Mouse (Mus musculus) lung, adult 18-20 months (tissue): ENCODE measurements around the gene 4930503E14Rik.
"Not testable (repeated sequence)": the region's sequence is repeated elsewhere in the genome, so short reads cannot be mapped to it uniquely, and the experiment has no call there.

ENCODE experiments used
- DNase-seq, 2 experiments: peaks; one replicate each; pipeline ENCODE4 v3.0.0; 2022; ENCODE audit warnings: mixed read lengths in 2 of 2

Gene 4930503E14Rik

GRCm38 (mm10) chr14:44213154-44213553 lies at the start of gene 4930503E14Rik:
Gene 4930503E14Rik (minus strand): TSS chr14:44213254.
- DNase-seq: not testable (repeated sequence)

GRCm38 (mm10) chr14:44248039-44248438 lies 35.0 kb upstream of the 4930503E14Rik start:
- no peak for DNase-seq

GRCm38 (mm10) chr14:44197361-44197760 lies 15.7 kb downstream of the 4930503E14Rik start, which contains the start of gene Gm8212:
Gene Gm8212 (plus strand): TSS chr14:44197661.
- DNase-seq: not testable (repeated sequence)

- not testable (repeated sequence) for DNase-seq
Measured at GRCm38 (mm10) chr14:44123551-44123950, 89.5 kb downstream of the 4930503E14Rik start, which contains the start of gene Gm3327. Gene Gm3327 (plus strand): TSS chr14:44123851.
